Mouse (Mus musculus) right cerebral cortex, postnatal 10 days (tissue): ENCODE measurements around the gene Satb1.
A peak's percentile ranks its signal among the peaks of the same experiment; 100 is the strongest.

ENCODE experiments used
- DNase-seq, 2 experiments: peaks; one replicate each; pipeline ENCODE4 v3.0.0; 2021; ENCODE audit warnings: low spot score in 2 of 2

Gene Satb1

DNA sequence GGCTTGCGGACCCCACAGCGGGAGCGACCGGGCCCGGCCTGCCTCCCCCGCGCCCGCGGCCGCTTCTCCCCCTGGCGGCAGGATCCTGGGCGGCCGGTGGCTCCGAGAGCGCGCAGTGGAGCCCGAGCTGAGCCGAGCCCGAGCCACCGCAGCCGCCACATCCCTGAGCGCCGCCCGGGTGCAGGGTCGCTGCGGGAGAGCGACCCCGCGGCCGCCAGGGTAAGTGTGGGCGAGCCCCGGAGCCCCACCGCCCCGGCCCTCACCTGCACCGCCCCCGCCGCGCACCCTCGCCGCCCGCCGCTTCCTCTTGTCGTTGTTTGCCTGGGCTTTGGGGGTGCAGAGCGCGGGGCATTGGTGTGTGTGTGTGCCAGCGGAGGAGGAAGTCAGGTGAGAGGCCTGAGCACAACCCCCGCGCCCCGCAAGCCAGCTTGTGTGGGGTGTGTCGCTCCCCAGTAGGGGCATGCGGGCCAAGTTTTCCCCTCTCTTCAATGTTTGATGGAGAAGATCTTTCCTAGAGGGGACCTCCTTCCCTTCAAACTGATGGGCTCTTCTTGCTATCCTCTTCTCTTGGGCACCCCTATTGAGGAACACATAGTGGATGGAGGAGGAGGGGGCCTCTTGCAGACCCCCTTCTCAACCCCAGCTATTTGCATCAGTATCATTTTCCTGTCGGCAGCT is at the start of gene Satb1:
TSS of gene Satb1 (minus strand) at position 391 of the 678 bp plus-strand sequence.
- DNase-seq, result peak; percentile 48 to 70

DNA sequence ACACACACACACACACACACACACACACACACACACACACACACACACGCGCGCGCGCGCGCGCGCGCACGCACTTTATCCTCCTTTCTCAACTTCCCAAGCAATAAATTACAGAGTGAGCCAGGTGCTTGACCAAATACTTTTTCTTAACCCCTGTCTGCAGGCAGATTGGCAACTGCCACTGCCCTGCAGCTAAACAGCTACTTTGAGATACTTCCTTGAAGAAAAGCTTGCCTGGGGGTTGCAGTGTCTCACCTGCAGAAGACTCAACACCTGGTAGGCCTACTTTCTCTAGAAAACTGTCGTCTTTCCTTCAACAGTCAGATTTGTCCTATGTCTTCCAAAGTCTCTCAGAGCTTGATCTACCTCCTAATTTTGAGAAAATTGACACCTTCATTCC is 49.5 kb upstream of the Satb1 start:
- no peak for DNase-seq

DNA sequence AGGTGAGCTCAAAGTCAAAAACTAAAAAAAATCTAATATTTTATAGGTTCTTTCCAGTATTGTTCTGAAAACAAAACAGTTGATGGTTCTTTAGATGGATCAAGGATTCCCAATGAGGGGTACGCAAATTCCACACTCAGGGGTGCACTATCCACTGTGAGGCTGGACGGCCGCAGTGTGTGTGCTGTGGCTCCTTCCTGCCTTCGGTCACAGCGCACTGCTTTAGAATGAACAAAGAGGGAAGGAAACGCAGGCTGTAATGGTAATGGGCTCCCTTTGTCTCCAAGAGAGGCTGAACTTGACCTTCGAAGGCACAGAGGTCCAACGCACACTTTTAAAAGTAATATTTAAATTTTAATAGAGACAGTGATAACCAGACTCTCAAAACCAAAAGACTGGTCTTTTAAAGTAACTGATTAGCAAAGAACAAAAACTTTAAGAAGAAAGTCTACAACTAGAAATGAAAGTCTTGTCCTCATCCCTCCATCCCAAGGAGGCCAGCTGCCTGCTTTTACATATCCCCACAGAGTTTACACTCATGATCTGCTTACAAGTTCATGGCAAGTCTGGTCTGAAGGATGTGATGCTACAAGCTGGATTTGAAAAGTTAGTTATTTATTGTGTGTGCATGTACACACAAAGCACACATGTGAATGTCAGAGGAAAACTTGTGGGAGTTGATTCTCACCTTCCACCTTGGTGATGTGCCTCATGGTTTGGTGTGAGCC is 48.0 kb upstream of the Satb1 start:
- no peak for DNase-seq

DNA sequence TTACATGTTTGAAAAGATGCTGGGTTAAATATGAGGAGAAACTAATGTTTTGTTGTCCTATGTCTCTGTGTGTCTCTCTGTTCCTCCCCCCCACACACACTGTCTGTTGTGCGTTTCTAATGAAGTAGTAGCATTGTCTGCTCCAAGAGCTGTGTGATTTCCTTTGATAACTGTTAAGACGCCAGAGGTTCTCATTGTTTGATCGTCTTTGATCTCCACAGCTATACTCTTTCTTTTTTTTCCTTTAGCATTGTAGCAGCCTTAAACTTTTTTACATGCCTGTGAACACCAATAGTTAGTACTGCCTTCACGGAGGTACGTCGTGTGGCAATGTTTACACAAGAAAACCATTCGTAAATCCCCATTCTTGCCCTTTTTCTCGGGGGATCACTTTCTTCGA is 47.1 kb upstream of the Satb1 start:
- no peak for DNase-seq

DNA sequence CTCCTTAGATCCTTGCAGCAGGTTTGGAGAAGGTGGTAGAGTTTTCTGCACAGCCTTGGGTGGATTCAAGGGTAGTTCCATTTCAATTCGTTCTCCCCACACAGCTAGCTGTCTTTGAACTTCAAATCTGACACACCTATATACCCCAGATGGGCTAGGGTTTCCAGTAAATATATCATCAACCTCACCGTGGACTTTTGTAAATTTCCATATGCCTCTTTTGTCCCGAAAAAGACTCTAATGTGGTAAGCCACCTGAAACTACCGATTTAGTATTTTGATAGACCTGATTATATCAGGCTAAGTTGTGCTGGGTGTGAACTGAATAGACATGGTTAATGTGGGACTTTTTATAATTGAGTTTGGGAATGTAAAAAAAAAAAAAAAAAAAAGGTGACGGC is 46.6 kb upstream of the Satb1 start:
- DNase-seq, result no peak

DNA sequence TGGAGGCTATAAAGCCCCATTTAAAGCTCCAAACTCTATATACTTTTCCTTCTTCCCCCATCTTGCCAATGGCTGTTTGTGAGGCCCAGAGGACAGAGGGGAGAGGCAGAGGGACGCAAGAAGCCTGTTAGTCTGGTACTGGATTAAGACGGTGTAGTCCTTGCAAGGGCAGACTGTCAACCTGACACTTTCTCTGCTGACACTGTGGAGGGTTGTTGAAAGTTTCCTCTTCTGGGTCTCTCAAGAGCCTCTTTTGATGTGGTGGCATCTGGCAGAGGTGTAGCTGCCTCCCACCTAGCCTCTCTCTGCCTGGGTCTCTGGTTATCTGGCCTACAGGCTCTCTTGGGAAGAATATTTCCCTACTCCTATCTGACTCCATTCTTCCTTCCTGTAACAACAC is 46.1 kb upstream of the Satb1 start:
- DNase-seq, result no peak

DNA sequence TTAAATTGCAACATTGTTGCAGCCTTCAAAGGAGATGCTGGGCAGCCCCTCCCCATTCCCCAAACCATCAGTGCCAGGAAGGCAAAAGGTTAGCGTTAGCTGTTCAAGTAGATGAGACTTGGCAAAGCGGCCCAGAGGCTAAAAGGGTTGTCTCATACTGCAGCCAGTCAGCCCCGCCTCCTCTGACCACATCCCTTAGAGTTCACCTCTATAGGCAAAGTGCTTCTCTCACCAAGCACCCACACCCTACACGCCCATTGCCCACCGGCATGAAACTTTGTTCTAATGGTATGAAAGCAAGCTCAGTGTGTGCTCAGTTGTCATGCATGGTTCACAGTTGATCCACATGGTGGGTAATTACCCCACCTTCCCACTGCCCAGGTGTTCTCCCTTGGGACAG is 43.4 kb upstream of the Satb1 start:
- no peak for DNase-seq

DNA sequence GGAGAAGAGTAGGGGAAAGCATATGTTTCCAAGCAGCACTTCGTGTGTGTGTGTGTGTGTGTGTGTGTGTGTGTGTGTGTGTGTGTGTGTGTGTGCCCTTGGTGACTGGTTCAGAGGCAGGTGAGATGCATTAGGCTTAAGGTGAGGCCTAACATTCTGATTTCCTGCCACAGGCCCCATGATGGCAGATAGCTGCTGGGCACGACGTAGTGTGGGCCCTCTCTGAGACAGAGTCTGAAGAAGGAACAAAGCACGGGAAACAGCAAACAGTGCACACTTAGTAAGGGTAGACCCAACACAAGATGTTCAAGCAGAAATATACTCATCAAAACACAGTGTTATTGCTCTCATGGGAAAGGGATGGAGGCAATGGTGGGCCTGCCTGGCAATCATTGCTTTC is 24.5 kb upstream of the Satb1 start:
- DNase-seq, result no peak

DNA sequence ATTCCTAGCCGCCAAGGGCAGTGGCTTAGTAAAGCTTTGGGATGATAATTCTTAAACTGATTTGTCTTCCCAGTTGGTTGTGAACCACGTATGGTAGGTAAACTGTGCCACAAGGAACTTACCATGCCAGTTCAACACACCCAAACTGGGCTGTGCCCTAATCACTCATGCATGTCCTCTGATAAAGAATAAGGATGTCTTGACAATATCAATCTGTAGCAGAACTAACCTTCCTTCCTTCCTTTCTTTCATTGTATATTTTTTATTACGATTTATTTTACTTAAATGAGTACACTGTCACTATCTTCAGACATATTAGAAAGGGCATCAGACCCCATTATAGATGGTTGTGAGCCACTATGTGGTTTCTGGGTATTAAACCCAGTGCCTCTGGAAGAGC is 23.2 kb upstream of the Satb1 start:
- no peak for DNase-seq

DNA sequence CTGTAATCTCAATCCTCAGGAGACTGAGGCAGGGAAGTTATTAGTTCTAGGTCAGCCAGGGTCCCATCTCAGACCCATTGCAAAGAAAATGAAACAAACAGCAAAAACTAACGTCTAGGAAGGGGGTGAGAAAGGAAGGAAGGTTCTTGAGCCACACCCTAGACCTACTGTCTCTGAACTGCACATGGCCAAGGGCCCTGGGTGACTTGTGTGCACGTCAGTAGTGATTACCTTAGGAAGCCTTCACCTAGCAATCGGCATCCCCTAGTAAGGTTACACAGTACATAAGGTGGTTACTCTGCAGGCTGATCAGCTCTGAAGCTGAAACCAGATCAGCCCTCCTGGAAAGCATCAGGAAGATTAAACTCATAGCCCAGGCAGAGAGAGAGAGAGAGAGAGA is 22.2 kb upstream of the Satb1 start:
- no peak for DNase-seq

DNA sequence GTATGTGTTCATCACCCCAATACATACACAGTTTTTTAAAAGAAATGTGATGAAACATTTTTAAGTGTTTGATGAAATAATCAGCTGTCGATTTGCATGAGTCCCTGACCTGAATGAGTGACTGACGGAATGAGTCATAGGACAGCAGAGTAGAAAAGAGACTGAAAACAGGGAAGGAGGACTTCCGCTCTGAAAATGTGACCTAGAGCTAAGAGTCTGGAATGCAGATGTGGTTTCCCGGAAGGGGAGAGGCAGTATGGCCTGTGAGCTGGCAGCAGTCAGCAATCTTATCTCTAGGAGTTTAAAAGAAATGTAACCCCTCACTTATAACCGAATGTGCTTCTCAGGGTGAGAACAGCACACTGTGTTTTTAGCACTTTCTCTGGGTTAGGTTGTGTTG is 20.9 kb upstream of the Satb1 start:
- no peak for DNase-seq

DNA sequence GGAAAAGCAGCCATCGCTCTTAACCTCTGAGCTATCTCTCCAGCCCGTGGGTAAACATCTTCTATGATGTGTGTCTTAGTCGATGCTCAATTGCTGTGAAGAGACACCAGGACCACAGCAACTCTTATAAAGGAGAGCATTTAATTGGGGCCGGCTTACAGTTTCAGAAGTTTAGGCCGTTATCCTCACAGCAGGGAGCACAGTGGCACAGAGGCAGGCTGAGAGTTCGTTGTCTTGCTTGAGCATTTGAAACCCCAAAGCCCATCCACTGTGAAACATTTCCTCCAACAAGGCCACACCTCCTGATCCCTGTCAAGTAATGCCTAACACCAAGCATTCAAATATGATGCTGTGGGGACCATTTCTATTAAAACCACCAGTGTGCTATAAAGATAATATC is 7.5 kb upstream of the Satb1 start:
- no peak for DNase-seq

DNA sequence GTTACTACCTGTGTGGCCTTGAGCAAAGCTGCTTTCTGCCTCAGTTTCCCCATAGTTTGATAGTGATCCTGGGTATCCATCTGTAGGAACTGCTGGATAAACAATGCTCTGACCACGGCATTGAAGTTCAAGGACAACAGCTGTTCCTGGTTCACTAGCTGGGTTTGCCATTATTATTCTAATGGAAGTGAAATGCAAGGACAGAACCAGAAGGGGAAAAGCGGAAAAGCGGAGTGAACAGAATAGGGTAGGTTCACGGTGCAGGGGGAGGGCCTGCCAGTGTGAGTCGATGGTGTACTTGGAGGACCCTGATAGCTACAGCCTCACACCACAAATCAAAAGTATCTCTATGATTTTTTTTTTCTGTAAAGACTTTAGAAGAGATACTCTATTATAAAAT is 6.4 kb upstream of the Satb1 start:
- DNase-seq, result no peak

DNA sequence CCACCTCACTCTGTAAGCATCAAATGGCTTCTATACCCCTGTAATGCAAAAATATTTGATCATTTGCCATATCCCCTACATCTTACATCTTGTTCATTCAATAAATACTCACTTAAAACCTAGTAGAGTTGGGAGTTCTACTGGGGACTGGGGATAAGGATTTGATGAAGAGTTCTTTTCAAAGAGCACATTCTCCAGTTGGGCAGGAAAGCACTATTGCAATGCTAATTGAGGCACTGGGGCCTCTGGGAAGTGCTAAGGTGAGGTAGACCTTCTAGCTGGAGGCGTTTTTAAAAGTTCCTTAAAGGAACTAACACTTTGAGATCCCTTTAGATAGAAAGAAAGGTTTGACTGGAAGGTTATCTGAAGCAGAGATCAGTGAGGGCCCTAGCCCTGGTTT is 3.8 kb upstream of the Satb1 start:
- no peak for DNase-seq

DNA sequence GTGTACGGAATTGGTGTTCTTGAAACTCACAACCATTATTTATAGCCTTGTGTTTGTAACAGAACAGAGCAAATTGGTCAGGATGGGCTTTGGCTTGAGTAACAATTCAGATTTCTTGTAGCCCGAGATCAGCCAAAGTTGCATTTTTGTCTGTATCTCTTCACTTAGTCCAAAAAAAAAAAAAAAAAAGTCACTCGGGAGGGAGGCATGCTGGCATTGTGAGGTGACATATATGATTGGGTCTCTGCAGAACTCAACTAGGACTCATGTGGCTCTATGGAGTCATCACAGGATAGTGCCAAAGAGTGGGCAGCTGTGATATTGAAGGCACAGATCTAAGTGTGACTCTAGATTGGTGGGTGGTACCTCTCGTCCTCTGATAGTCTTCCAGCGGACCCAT is 3.2 kb upstream of the Satb1 start:
- no peak for DNase-seq

DNA sequence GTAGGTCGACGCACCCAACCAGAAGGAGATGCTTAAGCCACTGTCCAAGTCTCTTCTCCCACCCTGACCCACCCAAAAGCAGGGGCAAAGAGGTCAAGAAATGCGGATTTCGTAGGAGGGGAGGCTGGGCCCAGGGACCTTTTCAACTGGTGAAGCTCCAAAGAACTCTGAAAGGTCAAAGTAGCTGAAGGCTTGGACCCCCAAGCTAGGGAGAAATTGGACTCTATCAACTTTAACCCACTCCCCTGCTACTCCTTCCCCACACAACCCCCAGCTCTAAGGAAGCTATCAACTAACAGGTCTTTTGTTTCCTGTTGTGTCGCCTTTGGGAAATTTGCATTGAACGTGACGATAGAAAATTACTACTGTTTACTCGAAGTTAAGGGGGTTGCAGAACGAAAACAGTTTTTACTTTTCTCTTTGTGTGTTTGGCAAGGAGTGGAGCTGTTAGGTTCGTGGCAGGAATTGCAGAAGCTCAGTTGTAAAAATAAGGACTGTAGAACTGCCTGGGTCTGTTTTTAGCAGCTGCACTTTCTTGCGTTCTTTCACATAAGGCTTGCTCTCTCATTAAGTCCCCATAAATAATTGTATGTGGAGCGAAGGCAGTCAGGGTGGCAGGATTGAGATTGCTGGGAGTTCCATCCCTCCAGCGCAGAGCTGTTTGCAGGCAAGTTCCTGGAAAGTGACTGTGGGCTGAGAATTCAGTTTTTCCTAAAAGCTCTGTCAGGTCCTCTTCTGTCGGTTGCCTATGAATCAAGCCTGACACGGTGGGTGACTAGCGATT is 680 bp upstream of the Satb1 start:
- peak in 1 of 2 experiments; percentile 25 for DNase-seq

DNA sequence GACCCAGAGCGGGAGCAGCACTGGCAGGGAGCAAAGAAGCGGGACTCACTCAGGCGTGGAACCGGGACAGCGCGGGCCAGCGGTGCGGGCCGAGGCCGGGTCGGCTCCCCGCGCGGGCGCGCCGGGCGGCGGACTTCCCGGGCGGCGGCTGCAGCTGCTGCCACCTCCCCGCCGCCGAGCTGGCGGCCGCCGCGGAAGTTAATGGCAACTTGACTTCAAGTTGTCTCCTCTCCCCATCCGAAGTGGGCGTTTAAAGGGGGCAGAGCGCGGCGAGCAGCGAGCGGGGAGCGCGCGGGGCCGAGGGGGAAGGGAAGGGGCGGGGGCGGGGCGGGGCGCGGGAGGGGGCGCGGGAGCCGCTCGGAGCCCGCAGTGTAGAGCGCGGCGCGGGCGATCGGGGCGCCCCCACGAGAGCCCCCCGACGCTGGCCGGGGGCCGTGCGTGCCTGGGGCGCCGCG is 642 bp downstream of the Satb1 start:
- DNase-seq, result peak; percentile 49 to 54

DNA sequence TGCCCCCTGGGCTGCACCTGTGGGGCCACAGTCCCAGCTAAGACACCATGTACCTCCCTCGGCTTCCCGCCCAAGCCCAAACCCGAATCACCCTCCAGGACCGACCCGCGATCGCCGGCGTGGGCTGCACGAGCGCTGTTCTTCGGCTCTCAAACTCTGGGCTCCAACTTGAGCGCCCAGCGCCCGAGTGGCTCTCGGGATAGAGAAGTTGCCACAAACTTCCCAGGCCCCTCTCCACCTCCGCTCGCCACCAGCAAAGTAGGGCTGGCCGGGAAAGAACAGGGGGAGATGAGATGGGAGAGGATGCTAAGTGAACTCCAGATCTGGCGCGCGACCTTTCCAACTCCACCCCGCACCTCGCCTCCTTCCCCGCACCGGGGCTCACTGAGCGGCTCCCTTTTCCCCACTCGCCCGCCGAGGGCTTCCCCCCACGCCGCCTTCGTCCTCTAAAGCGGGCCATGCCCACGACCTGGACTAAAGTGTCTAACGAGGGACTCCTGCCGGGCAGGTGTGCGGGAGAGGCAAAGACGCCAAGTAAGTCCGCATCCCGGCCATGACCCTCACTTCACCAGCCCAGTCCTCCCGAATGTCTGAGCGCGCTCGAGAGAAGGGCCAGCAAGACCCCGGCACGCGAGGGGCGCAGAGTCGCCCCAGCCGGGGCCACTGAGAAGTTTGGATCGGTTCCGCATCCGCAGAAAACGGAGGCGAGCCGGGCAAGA is 1.2 kb downstream of the Satb1 start:
- DNase-seq, result peak in 1 of 2 experiments; percentile 31

DNA sequence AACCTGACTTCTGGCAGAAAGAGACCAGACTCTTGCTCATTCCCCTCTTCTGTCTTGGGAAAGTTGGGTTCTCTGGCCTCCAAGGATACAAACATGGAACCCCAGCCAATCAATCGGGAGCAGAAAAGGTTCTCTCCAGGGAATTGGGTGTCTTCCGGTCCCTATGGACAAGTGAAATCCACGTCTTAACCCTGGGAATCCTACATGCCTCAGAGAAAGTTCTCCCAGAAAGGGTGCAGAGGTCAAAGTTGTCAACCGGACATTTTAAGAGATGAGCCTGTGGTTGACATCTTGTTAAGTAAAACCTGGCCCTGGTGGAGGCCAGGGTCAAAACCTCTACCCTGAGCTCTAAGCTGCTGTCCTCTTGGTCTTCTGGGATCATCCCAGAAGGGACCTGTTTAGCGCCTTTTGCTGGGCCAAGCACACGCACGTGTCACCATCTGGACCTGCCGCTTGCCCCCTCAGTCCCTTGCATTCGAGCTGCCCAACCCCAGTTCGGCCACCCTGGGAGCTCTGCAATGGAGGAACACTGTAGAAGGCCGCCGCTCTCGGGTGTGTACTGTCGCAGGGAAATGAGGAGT is 1.9 kb downstream of the Satb1 start:
- DNase-seq, result no peak

DNA sequence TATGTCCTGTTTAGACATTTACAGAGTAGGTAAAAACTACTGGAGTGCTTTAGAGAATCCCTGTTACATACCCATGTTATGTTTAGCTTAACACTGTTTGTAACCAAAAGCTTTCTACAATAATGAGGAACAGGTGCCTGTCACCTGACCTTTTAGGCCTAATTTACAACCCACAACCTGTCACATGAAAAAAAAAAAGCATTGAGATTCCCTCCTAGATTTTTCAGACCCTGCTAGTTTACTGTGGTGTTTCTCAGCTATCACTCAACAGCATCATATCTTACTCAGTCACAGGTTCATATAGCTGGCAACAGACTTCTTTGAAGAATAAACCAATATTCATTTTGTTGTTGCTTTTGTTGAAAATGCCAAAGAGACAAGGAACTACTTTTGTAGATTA is 3.7 kb downstream of the Satb1 start:
- no peak for DNase-seq

DNA sequence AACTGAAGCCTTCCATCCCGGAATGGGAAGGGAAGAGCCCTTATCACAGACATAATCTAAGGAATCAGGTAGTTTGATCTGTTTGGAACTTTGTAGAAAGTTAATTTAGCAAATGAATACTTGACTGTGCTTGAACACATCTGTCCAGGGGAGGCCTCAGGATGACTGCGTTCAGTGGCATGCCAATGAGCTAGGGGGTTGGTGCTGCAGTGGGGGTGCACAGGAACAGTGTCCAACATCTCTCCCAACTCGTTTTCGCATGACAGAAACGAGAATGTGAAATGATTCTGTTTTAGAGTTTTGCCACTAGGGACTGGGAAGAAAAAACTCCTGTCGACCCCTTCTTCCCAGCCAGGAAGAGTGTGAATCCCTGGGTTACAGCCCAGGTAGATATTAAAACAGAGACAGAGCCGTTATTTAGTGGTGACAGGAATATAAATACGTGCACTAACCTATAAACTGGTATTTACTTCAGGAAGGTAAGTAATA is 5.1 kb downstream of the Satb1 start:
- no peak for DNase-seq

DNA sequence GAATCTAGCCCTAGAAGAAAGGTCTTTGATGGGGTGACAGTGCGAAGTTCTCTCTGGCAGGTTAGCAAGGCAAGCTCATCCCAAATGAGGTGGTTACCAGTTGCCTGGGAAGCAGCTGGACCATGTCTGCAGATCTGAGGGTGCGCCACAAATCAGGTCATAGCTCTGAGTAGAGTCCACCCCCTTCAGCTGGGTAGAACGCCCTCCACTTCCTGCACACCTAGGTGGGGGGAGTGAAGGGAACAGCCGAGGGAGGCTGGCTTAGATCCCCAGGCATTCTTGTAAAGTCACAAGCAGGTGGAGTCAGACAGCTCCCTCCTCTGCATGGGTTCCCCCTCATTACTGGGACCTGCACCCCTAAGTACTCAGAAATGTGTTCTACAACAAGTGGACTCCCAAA is 6.6 kb downstream of the Satb1 start:
- DNase-seq, result peak in 1 of 2 experiments; percentile 19
